ENCODE assay signal across 8 mouse cellular contexts in the genomic region with DNA sequence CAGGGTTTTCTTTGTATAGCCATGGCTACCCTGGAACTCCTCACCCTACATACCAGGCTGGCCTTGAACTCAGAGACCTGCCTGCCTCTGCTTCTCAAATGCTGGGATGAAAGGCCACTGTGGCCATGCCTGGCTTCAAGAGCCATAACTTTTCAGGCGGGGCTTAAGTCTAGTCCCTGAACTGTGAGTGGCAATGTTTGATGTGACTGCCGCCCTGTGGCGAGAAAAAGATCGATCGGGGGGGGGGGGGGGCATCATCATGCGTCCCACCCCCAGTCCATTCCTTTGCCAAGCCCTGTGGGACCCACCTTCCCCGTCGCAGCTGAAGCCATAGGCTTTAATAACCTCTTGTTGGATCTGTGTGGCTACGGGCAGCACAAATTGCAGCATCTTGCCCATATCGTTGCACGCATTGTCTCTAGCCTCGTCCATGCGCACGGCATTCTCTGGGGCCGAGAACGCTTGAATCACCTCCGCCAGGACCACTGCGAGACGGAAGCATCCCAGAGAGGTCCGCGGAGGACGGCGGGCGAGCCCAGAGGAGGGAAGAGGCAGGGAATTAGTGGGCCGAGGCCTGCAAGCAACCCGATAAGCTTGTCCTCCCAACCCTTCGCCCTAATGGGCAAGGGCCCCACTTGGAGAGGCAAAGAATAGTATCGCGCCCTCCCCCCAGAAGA. TPM values are rescaled to one million over a fixed set of nuclear protein-coding genes. Genes with fewer than 3 reads are reported as not detected.
DNase-seq lines count a peak whose midpoint lies in the region; ATAC-seq and TF ChIP-seq lines count a peak whose summit lies in the region.

No protein-coding gene starts in this region.

- peak; percentile 55 to 59 for DNase-seq in thymus, adult 18-20 months
- no peak for DNase-seq in thymus, postnatal 25 days
- DNase-seq in adrenal gland, postnatal 36 days = peak; percentile 54 to 65
- no peak for DNase-seq in forebrain, embryonic 10.5 days (ENCODE audit: extremely low spot score, low spot score)
- peak; percentile 84 for DNase-seq in lung, postnatal 0 days (ENCODE audit: low spot score)
- DNase-seq in right cerebral cortex, postnatal 14 days = peak; percentile 57
- DNase-seq in layer of hippocampus, postnatal 36 days = no peak

- TF ChIP-seq CTCF in lung, postnatal 0 days (IDR thresholded peaks at IDR 0.05) = peak; percentile 76

- under 1% methylated on average over 29 of the region's 29 CpGs for WGBS in forebrain, embryonic 10.5 days
- WGBS in intestine, embryonic 16.5 days = 1% methylated on average over 29 of the region's 29 CpGs
- WGBS in lung, postnatal 0 days = under 1% methylated on average over 26 of the region's 29 CpGs

- H3K27ac ChIP-seq in forebrain, embryonic 10.5 days = peak overlapping the region; percentile 99
- H3K27ac ChIP-seq in intestine, embryonic 16.5 days (ENCODE audit: low read length) = peak overlapping the region; percentile 99
- peak overlapping the region; percentile 96 for H3K27ac ChIP-seq in lung, postnatal 0 days (ENCODE audit: low read length)

- H3K4me2 ChIP-seq in intestine, embryonic 16.5 days (ENCODE audit: low read depth, low read length) = peak overlapping the region; percentile 68
- peak overlapping the region; percentile 80 for H3K4me2 ChIP-seq in lung, postnatal 0 days (replicated peaks; ENCODE audit: low read depth, low read length)

- H3K4me1 ChIP-seq in forebrain, embryonic 10.5 days = peaks cover 64% of the 10 kb centered on the region
- H3K4me1 ChIP-seq in intestine, embryonic 16.5 days (ENCODE audit: control insufficient read depth, insufficient read depth, low read length) = peaks cover 26% of the 10 kb centered on the region
- no peaks in the 10 kb centered on the region; the same call in 1 of the 2 replicates for H3K4me1 ChIP-seq in lung, postnatal 0 days (ENCODE audit: insufficient read depth, low read depth, low read length)

- peak overlapping the region; percentile 74 for H3K4me3 ChIP-seq in forebrain, embryonic 10.5 days
- peak overlapping the region; percentile 55 for H3K4me3 ChIP-seq in intestine, embryonic 16.5 days (ENCODE audit: low read length)
- peak overlapping the region; percentile 58 for H3K4me3 ChIP-seq in lung, postnatal 0 days (ENCODE audit: low read depth, low read length)

- peak; percentile 14 for ATAC-seq in intestine, embryonic 16.5 days
- peak; percentile 16 for ATAC-seq in lung, postnatal 0 days

- TF ChIP-seq EP300 in lung, postnatal 0 days (IDR thresholded peaks at IDR 0.05) = no peak

- H3K36me3 ChIP-seq in forebrain, embryonic 10.5 days (replicated peaks) = peaks cover 42% of the 10 kb centered on the region
- peaks cover 8% of the 10 kb centered on the region; the same call in 1 of the 2 replicates for H3K36me3 ChIP-seq in intestine, embryonic 16.5 days (ENCODE audit: control insufficient read depth, insufficient read depth, low read length)
- peaks cover 9% of the 10 kb centered on the region; the same call in 1 of the 2 replicates for H3K36me3 ChIP-seq in lung, postnatal 0 days (ENCODE audit: insufficient read depth, low read length)

- peak overlapping the region; percentile 69 for H3K9ac ChIP-seq in intestine, embryonic 16.5 days (ENCODE audit: low read depth, low read length)
- peak overlapping the region; percentile 53 for H3K9ac ChIP-seq in lung, postnatal 0 days (replicated peaks; ENCODE audit: low read depth)

- no peaks in the 10 kb centered on the region for H3K27me3 ChIP-seq in forebrain, embryonic 10.5 days (ENCODE audit: poor library complexity, severe bottlenecking)
- H3K27me3 ChIP-seq in intestine, embryonic 16.5 days (replicated peaks; ENCODE audit: control insufficient read depth, insufficient read depth, low read length) = no peaks in the 10 kb centered on the region
- H3K27me3 ChIP-seq in lung, postnatal 0 days (replicated peaks; ENCODE audit: insufficient read depth, low read length) = no peaks in the 10 kb centered on the region

- no peaks in the 10 kb centered on the region for H3K9me3 ChIP-seq in forebrain, embryonic 10.5 days
- H3K9me3 ChIP-seq in intestine, embryonic 16.5 days (ENCODE audit: control insufficient read depth, low read length) = no peaks in the 10 kb centered on the region
- no peaks in the 10 kb centered on the region for H3K9me3 ChIP-seq in lung, postnatal 0 days (ENCODE audit: low read length)

RNA-seq across cellular contexts. Expression of gene Grcc10, which starts 0.8 kb away (rescaled TPM):
- total RNA-seq in adrenal gland, postnatal 36 days (2021) = 100 to 1,000 TPM; 331 to 397 TPM
- 397 and 415 TPM in 2 replicates for polyA plus RNA-seq in forebrain, embryonic 10.5 days (2016; fragmentation: Nextera tagmentation; extraction: Ambion mirVana)
- 309 and 334 TPM in 2 replicates for polyA plus RNA-seq in intestine, embryonic 16.5 days (2015; fragmentation: Nextera tagmentation; extraction: Ambion mirVana)
- 332 and 367 TPM in 2 replicates for polyA plus RNA-seq in lung, postnatal 0 days (2015; fragmentation: Nextera tagmentation; extraction: Ambion mirVana)
- 100 to 1,000 TPM; 337 to 366 TPM for total RNA-seq in layer of hippocampus, postnatal 36 days (2021)

RNA-seq across cellular contexts. Expression of gene Ptpn6, which starts 1.8 kb away (rescaled TPM):
- total RNA-seq in adrenal gland, postnatal 36 days (2021) = 1 to 10 TPM; 5.5 to 9.6 TPM
- polyA plus RNA-seq in forebrain, embryonic 10.5 days (2016; fragmentation: Nextera tagmentation; extraction: Ambion mirVana) = 4.8 and 5.2 TPM in 2 replicates
- 20.4 and 22.5 TPM in 2 replicates for polyA plus RNA-seq in intestine, embryonic 16.5 days (2015; fragmentation: Nextera tagmentation; extraction: Ambion mirVana)
- 24.0 and 27.8 TPM in 2 replicates for polyA plus RNA-seq in lung, postnatal 0 days (2015; fragmentation: Nextera tagmentation; extraction: Ambion mirVana)
- 1 to 10 TPM; 2.9 to 3.0 TPM for total RNA-seq in layer of hippocampus, postnatal 36 days (2021)

RNA-seq across cellular contexts. Expression of gene Gm45234, which starts 15.5 kb away (rescaled TPM):
- under 1 TPM in 1 of 2 experiments, not detected in 1; 0.56 TPM for total RNA-seq in adrenal gland, postnatal 36 days (2021)
- polyA plus RNA-seq in forebrain, embryonic 10.5 days (2016; fragmentation: Nextera tagmentation; extraction: Ambion mirVana) = not detected in 2 replicates
- polyA plus RNA-seq in intestine, embryonic 16.5 days (2015; fragmentation: Nextera tagmentation; extraction: Ambion mirVana) = not detected in 2 replicates
- polyA plus RNA-seq in lung, postnatal 0 days (2015; fragmentation: Nextera tagmentation; extraction: Ambion mirVana) = not detected in 2 replicates
- total RNA-seq in layer of hippocampus, postnatal 36 days (2021) = not detected

RNA-seq across cellular contexts. Expression of gene Atn1, which starts 16.0 kb away (rescaled TPM):
- 10 to 100 TPM; 77.4 to 78.1 TPM for total RNA-seq in adrenal gland, postnatal 36 days (2021)
- polyA plus RNA-seq in forebrain, embryonic 10.5 days (2016; fragmentation: Nextera tagmentation; extraction: Ambion mirVana) = 12.5 and 14.2 TPM in 2 replicates
- polyA plus RNA-seq in intestine, embryonic 16.5 days (2015; fragmentation: Nextera tagmentation; extraction: Ambion mirVana) = 8.3 and 8.8 TPM in 2 replicates
- polyA plus RNA-seq in lung, postnatal 0 days (2015; fragmentation: Nextera tagmentation; extraction: Ambion mirVana) = 9.6 and 11.2 TPM in 2 replicates
- 100 to 1,000 TPM; 139 to 170 TPM for total RNA-seq in layer of hippocampus, postnatal 36 days (2021)

RNA-seq across cellular contexts. Expression of gene Phb2, which starts 28.2 kb away (rescaled TPM):
- total RNA-seq in adrenal gland, postnatal 36 days (2021) = 100 to 1,000 TPM; 308 to 325 TPM
- 490 and 492 TPM in 2 replicates for polyA plus RNA-seq in forebrain, embryonic 10.5 days (2016; fragmentation: Nextera tagmentation; extraction: Ambion mirVana)
- polyA plus RNA-seq in intestine, embryonic 16.5 days (2015; fragmentation: Nextera tagmentation; extraction: Ambion mirVana) = 471 and 489 TPM in 2 replicates
- 162 and 169 TPM in 2 replicates for polyA plus RNA-seq in lung, postnatal 0 days (2015; fragmentation: Nextera tagmentation; extraction: Ambion mirVana)
- 100 to 1,000 TPM; 114 to 129 TPM for total RNA-seq in layer of hippocampus, postnatal 36 days (2021)

Comparison
In these comparisons a context has a peak if more than half of its experiments do, and no peak if none do; other contexts are left out.
1. DNase-seq: peak in thymus, adult 18-20 months (2 of 2), adrenal gland, postnatal 36 days (2 of 2), lung, postnatal 0 days (single experiment) and right cerebral cortex, postnatal 14 days (single experiment); none in thymus, postnatal 25 days (single experiment), forebrain, embryonic 10.5 days (single experiment) and layer of hippocampus, postnatal 36 days (0 of 2).
2. Peak in every context shown above with its lines, with median percentiles within 50 percentile points of each other: H3K27ac ChIP-seq and H3K4me3 ChIP-seq.